Mouse (Mus musculus) granulocyte monocyte progenitor cell, adult 5-6 weeks (primary cell): Measurements from ENCODE around the gene Tnik. TPM values are rescaled to one million over a fixed set of nuclear protein-coding genes. Genes with fewer than 3 reads are reported as not detected.

Source experiments
- ATAC-seq: replicated peaks from 2 replicates; pipeline ENCODE4 v1.8.0; 2016; ENCODE audit warnings: mild to moderate bottlenecking, moderate TSS enrichment, inconsistent platforms; ENCODE audit not compliant: poor library complexity, severe bottlenecking
- total RNA-seq, 2 experiments: library from RNA; stranded (forward) in 1 of 2; stranded (reverse) in 1 of 2; fragments of 200-712, 200-1000 nt in 1 of 2; fragments of >200 nt in 1 of 2; fragmentation: Nextera tagmentation in 1 of 2; gene quantifications; 2 replicates each; pipeline ENCODE4 v1.2.3; 2014 to 2017

Gene Tnik
- total RNA-seq, 2 experiments from 2014 or later = 3.5 to 6.5 TPM

- peak; percentile 27 for ATAC-seq
Measured at GRCm38 (mm10) chr3:28263948-28264840, 1.2 kb downstream of the Tnik start.

- no peak for ATAC-seq
Measured at GRCm38 (mm10) chr3:28264841-28265150, 1.8 kb downstream of the Tnik start.

- no peak for ATAC-seq
Measured at GRCm38 (mm10) chr3:28265183-28265582, 2.2 kb downstream of the Tnik start.

- ATAC-seq = no peak
Measured at GRCm38 (mm10) chr3:28265656-28266055, 2.6 kb downstream of the Tnik start.

- no peak for ATAC-seq
Measured at GRCm38 (mm10) chr3:28267211-28267610, 4.2 kb downstream of the Tnik start.

- ATAC-seq = no peak
Measured at GRCm38 (mm10) chr3:28269716-28270115, 6.7 kb downstream of the Tnik start.

- no peak for ATAC-seq
Measured at GRCm38 (mm10) chr3:28271884-28272283, 8.9 kb downstream of the Tnik start.

GRCm38 (mm10) chr3:28274763-28275162 lies 11.7 kb downstream of the Tnik start:
- no peak for ATAC-seq

GRCm38 (mm10) chr3:28289693-28290092 lies 26.7 kb downstream of the Tnik start:
- ATAC-seq = no peak

GRCm38 (mm10) chr3:28301378-28301777 lies 38.4 kb downstream of the Tnik start:
- peak; percentile 86 for ATAC-seq

GRCm38 (mm10) chr3:28303915-28304314 lies 40.9 kb downstream of the Tnik start:
- ATAC-seq = no peak

GRCm38 (mm10) chr3:28306852-28307251 lies 43.8 kb downstream of the Tnik start:
- no peak for ATAC-seq

- no peak for ATAC-seq
Measured at GRCm38 (mm10) chr3:28314438-28314837, 51.4 kb downstream of the Tnik start.

- no peak for ATAC-seq
Measured at GRCm38 (mm10) chr3:28317339-28317738, 54.3 kb downstream of the Tnik start.

GRCm38 (mm10) chr3:28321635-28322034 lies 58.6 kb downstream of the Tnik start:
- ATAC-seq = no peak

GRCm38 (mm10) chr3:28325613-28326233 lies 62.7 kb downstream of the Tnik start:
- no peak for ATAC-seq

GRCm38 (mm10) chr3:28332316-28332715 lies 69.3 kb downstream of the Tnik start:
- ATAC-seq = no peak

- no peak for ATAC-seq
Measured at GRCm38 (mm10) chr3:28333869-28334268, 70.9 kb downstream of the Tnik start.

GRCm38 (mm10) chr3:28334547-28334946 lies 71.5 kb downstream of the Tnik start:
- no peak for ATAC-seq

GRCm38 (mm10) chr3:28340071-28340470 lies 77.1 kb downstream of the Tnik start:
- no peak for ATAC-seq

- ATAC-seq = peak; percentile 48; the same call in 1 of the 2 replicates
Measured at GRCm38 (mm10) chr3:28343204-28343603, 80.2 kb downstream of the Tnik start.

- no peak for ATAC-seq
Measured at GRCm38 (mm10) chr3:28343661-28344060, 80.6 kb downstream of the Tnik start.
